Mouse (Mus musculus) adrenal gland, adult 18-20 months (tissue): ENCODE data around the gene Gga3. TPM values are rescaled to one million over a fixed set of nuclear protein-coding genes. Genes with fewer than 3 reads are reported as not detected.
A peak's percentile ranks its signal among the peaks of the same experiment; 100 is the strongest.

Experiments
- DNase-seq, 2 experiments: peaks; one replicate each; pipeline ENCODE4 v3.0.0; 2021 to 2022; ENCODE audit warnings: low spot score in 2 of 2
- total RNA-seq, 2 experiments: library from RNA; stranded (reverse); gene quantifications; 1 replicate in 1 of 2; 2 replicates in 1 of 2; pipeline ENCODE4 v1.2.3; 2021

The Gga3 gene
- total RNA-seq, 2 experiments from 2014 or later = 25.6 to 27.0 TPM

DNA sequence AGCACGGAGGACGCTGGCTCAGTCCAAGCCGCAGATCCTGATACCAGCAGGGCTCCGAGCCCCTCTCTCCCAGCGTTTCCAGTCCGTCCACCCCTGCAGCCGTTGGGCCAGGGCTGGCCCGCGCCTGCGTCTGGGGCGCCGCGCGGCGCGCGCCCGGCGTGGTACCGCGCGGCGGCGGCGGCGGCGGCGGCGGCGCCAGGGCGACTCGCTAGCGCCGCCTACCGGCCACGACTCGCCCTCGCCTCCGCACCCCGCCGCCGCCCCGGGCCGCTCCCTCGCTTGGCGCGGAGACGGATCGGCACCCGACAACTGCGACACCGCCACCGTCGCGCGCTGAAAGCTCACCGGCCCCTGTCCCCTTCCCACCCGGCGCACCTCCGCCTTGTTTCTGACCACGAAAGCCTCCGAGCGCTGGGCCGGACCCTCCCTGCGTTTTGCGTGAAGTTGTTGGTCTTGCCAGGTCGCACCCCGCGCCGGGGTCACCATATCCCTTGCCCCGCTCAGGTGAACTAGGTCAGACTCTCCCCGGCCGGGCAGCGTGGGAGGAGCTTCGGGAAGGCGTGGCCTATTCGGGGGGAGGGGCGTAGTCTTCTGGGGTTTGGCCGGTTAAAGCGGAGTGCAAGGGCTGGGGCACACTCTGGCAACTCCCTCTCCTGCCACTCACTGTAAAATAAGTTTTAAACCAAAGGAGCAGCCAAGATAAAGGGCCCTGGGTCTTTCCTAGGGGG, 8.7 kb upstream of the Gga3 start, which contains the start of gene Mif4gd:
Mif4gd (minus strand) TSS at position 560 of the 728 bp plus-strand sequence.
- DNase-seq = peak; percentile 95 to 97

- peak; percentile 77 to 86 for DNase-seq
These were observed 8.2 kb upstream of the Gga3 start for GRCm38 (mm10) chr11:115612059-115612409.

- no peak for DNase-seq
These were observed 7.3 kb upstream of the Gga3 start for GRCm38 (mm10) chr11:115611173-115611572.

DNA sequence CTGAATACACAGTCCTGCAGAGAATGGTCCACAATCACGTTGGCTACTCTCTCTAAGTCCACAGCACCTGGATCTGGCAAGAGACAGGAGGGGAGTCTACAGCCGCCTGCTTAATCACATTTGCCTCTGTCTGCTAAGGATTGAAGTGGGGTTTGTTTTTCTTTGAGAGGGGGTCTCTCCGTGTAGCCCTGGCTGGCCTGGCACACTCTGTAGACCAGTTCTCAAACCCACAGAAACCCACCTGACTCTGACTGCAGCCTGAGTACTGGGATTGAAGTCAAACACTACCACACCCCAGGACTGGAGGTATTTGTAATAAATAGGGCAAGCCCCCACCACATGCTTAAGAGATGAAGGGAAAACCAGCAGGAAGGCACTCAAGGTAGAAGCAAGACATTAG, 5.7 kb upstream of the Gga3 start:
- DNase-seq = no peak

DNA sequence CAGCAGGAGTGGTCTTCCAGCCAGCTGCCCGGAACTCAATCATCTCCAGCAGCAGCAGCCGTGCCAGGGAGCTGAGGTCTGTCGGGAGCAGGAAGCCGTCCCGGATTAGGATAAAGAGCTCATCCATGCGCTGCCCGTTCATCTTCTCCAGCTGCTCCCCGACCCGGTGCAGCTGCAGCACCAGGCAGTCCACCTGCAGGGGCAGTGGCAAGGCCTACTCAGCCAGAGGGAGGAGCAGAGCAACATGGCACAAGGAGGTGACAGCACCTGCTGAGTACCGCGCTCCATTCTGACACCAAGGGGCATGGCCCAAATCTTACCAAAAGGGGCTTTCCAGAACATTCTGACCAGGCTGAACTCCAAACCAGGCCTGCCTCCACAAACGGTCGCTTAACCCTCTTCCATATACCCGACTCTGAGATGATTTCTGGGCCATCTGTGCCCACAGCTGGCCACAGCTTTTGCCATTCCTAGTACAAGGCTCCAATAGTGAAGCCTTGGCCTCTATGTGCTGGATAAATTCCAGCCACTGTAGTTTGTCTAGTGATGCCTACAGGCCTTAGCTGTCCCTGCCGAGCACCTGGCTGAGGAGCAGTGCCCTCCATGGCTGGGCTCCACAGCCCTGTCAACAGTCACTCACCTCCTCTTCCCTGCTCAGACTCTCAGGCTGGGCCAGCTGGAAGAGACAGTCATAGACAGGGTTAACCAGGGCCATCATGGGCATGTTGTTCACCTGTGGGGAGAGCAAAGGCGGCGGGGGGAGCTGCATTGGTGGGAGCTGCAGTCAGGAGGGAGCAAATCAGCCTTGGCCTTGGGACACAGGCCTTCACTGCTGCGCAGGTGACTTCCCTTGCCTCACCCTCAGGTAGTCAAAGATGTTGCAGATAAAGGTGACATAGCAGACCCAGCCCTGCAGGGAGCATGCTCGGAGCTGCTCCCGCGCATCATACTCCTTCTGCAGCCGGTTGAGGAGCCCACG, 4.9 kb upstream of the Gga3 start:
- DNase-seq = no peak

DNA sequence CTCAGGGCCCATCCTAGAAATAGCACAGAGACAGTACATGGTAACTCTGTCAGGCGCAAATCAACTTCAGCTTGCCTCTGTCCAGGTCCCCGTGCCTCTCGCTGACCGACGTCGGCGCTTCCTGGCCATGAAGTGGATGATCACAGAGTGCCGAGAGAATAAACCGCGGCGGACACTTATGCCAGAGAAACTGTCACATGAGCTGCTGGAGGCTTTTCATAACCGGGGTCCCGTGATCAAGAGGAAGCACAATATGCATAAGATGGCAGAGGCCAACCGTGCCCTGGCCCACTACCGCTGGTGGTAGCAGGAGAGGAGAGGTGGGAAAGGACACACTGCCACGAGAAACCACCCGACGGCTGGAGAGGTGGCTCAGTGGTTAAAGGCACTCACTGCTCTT, 2.9 kb upstream of the Gga3 start:
- DNase-seq = no peak

DNA sequence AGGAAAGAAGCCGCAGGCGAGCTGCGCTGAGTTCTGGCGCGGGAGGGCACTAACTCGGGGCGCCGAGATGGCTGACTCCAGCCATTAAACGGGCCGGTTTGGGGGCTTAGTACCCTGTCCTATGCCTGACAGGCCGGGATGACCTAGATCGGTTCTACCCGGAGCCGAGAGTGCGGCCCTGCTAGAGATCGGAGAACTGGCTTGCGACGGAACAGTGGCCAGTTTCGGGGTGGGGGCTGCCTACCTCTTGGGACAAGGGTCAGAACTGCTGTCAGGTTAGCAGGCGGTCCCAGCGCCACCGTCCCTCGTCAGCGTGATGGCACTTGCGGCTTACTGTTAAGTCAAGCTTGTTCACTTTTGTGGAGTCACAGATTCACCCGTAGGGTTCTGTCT, 449 bp upstream of the Gga3 start:
- DNase-seq = no peak

GRCm38 (mm10) chr11:115603128-115603475, 749 bp downstream of the Gga3 start:
- no peak for DNase-seq

- DNase-seq = no peak
These were observed 2.7 kb downstream of the Gga3 start for GRCm38 (mm10) chr11:115601174-115601573.

- no peak for DNase-seq
These were observed 3.1 kb downstream of the Gga3 start for GRCm38 (mm10) chr11:115600743-115601142.

DNA sequence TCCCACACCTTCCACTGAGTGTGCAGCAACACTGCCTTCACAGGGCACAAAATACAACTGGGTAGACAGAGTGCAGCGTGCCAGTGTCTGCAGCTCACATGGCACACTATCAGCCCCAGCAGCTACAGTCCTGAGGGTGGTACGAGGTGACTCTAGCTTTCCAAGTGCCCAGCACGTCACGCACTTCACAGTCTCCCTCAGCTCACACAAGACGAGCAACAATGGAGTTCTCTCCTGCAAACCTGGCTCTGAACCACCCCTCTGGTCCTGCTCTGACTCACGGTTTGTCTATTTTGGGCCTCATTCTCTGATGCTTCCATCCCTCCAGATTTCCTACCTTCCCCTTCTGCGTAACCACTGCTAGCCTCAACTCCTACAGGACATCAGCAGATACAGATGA, 4.1 kb downstream of the Gga3 start:
- DNase-seq = no peak

DNA sequence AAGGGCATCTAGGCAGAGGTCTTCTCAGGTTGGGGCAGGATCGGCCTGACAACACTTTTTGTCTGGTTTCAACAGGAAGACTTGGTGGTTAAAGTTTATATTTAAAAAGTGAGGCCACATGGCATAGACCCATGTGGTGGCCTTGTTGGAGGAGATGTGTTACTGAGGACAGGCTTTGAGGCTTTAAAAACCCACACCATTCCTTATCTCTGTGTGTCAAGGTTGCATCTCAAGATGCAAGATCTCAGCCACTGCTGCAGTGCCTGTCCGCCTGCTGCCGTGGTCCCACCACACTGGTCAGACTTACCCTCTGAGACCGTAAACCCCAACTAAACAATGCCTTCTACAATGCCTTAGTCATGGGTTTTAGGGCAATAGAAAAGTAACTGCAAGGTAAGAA, 5.5 kb downstream of the Gga3 start:
- DNase-seq = no peak

- DNase-seq = no peak
These were observed 8.6 kb downstream of the Gga3 start for GRCm38 (mm10) chr11:115595209-115595608.

- DNase-seq = no peak
These were observed 13.2 kb downstream of the Gga3 start for GRCm38 (mm10) chr11:115590526-115591075.

- no peak for DNase-seq
These were observed 15.9 kb downstream of the Gga3 start for GRCm38 (mm10) chr11:115587984-115588383.

DNA sequence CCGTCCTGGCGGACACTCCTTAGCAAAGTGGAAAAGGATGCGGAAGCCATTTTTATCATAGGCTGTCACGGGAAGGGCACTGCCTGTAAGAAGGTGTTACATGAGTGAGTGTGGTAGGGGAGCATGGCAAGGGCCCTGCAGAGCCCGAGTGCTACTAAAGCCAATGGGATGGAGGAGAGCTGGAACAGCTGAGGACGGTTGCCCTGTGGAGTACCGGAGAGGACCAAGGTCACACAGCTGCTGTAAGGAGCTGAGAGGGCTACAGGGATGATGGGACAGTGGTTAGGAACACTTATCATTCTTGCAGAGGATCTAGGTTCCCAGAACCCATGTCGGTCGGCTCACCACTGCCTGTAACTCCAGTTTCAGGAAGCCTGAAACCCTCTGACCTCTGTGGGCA, 17.4 kb downstream of the Gga3 start:
- no peak for DNase-seq

DNA sequence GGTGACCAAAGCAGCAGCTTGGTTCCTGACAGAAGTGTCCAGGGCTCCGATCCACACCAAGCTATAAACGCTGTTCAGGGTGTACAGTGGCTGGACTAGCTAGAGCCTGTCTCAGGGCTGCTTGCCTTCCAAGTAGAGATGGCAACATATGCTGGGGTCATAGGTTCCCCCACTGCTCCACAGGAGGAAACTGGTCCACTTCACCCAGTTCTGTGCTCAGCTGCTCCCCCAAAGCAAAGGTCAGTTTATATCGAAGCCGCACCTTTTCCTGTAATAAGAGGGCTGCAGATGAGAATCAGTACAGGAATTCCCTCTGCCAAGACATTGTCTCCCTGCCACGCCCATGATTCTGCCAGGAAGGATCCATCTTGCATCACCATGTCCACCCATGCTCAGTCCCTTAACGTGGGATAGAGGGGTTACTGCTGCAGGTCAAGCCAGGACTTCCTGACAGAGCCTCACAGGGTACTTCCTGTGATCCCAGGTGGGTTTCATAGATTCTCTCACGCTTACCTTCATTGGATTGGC, 18.2 kb downstream of the Gga3 start:
- DNase-seq = no peak

DNA sequence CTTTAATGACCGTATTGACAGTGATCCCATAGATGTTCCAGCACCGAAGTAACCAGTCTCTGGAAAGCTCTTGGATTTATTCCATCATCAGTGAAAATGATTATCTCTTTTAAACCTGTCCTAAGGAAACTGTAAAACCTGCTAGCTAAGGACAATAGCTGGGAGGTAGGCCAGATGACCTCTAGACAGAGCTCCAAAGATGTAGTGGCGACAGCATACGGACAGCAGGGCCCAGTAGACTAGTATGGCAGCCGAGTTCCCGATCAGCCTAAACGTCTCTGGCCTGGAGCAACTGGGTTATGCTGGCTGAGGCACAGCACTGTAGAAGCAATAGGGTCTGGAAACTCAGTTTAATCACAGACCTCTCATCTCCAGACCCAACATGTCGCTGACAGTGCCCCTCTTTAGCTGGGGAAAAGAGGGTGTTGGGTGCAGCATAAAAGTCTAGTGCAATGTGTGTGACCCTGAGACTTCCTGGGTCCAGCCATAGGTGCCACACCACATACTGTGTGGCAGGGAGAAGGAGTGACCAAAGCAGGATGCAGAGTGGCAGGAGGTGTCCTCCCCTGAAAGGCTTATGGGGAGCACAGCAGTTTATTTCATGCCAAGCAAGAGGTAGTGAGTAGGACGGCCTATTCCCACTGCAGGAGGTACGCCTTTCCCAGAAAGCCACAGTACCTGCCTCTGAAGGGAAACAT, 19.3 kb downstream of the Gga3 start:
- no peak for DNase-seq

GRCm38 (mm10) chr11:115582913-115583606, 20.8 kb downstream of the Gga3 start:
- no peak for DNase-seq

DNA sequence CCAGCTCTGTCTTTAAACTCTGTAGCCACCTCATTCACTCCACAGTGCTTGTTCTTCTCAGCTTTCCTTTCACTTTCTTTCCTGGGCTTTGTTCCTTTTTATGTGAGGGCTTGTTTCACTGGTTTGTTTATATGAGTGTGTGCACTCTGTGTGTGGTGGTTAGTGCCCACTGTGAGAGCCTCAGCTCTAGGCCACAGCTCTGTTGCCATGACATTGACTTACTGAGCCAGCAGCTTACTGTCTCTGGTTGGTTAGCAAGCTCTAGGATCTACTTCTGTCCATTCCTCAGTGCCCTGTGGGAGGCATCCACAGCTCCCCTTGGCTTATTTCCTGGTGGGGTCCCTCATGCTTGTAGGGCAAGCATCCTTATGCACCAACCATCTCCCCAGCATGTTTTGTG, 24.8 kb downstream of the Gga3 start:
- DNase-seq = no peak

- DNase-seq = no peak
These were observed 38.9 kb downstream of the Gga3 start for GRCm38 (mm10) chr11:115564961-115565360.
